Mouse (Mus musculus) adrenal gland, postnatal 25 days (tissue): ENCODE measurements around the gene Kcnq2. TPM values are rescaled to one million over a fixed set of nuclear protein-coding genes. Genes with fewer than 3 reads are reported as not detected.

Experiments used
- DNase-seq: peaks from one replicate; pipeline ENCODE4 v3.0.0; 2021; ENCODE audit warnings: mixed read lengths
- total RNA-seq: library from RNA; stranded (reverse); gene quantifications from 2 replicates; pipeline ENCODE4 v1.2.3, GENCODE M21; 2021

Gene Kcnq2
- total RNA-seq, 1 experiment from 2014 or later = 6.3 TPM

DNA sequence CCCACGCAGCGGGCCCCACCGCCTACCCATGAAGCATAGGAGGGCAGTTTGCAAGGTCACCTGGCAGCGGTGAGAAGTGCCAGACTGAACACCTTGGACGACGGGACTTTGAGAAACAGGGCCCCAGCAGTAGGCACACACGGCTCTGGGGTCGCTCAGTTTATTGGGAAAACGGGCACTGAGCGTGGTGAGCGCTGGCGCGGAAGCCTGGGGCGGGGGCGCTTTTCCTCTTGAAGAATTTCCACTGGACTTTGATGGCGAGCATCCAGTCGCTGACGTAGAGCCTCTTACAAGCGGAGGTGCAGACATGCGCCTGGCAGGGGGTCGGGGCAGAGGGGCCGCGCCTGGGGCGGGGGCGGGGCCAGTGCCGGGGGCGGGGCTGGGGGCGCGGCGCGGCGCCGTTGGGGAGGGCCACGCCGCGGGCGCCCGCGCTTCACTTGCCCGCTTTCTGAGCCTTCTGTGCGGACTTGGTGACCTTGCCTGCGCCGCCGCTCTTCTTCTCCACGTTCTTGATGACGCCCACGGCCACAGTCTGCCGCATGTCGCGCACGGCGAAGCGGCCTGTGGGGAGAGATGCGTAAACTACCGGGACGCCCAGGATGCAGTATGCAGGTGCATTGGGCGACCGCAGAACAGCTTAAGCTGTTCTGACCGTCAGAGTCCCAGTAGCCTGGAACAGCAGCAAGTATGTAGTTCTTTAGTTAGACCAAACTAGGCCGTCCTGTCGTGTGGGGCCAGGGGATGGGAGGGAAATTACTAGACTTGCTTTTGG is 12.6 kb upstream of the Kcnq2 start:
- peak; percentile 32 for DNase-seq

DNA sequence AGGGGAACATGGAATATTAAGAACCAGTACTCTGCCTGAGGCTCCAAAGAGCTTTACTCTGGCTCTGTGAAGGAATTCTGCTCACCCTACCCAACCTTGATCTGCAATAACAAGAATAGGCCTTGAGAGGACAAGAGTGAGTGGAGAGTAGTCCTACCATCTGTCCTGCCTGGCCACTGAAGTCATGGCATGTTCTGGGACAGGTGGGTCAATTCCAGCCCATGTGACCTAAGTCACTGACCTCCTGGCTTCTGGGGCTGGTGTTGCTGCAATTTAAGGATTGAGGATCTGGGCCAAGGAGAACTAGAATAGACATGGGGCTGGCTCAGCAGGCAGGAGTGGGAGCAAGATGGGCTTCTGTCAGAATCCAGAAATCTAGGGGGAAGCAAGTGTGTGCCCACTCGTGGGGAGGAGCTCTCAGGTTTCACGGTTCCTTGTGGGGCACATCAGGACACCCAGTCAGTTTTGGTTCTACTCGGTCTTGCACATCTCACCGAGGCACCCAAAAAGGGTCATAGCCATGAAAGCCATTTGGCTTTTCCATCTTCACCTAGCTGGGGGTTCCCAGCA is 12.0 kb upstream of the Kcnq2 start:
- DNase-seq = no peak

DNA sequence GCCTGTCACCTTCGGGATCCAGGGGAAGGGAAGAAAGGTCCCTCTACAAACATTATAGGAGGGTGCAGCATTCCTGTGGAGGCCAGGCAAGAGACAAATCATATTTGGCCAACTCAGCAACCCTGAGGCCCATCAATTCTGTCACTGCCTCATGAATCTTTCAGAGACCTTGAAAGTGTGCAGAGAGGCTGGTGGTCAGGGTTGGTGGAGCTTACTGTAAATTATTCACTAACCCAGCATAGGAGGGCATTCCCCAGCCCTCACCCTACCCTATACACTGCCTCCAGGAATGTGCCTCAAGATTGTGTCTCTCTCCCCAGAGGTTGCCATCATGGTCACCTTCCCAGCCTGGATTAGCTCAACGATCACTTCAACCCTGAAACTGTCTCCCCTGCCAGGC is 9.6 kb upstream of the Kcnq2 start:
- no peak for DNase-seq

DNA sequence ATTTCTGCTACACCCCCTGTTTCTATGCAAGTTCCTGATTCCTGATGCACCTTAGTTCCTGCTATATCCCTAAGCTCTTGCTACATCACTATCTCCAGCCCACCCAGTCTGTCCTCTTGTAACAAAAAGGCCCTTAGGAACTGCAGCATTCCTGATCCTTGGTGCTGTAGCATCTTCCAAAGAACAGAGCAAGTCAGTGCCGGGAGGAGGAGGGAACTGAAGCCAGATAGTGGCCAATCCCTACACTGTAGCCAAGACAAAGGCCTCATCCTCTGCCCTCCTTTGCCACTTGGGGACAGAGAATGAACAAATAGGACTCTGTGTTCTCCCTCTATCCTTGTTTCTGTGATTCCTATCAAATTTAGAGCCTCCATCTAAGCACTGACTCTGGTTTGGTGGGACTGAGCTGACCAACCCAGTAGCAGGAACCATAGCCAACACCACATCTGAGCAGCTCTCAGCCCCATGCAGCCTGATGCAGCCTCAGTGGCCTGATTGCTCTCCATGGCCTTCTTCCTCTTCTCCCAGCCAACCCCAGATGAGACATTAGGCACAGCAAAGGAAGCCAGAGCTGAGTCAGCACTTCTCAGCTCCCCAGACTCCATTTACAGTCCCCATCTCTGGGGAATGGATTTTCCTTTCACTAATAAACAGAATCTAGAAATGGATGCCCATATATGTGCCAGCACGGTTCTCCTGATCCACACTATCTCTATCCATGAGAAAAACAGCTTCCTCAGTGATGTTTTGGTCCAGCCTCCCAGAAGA is 8.6 kb upstream of the Kcnq2 start:
- DNase-seq = no peak

DNA sequence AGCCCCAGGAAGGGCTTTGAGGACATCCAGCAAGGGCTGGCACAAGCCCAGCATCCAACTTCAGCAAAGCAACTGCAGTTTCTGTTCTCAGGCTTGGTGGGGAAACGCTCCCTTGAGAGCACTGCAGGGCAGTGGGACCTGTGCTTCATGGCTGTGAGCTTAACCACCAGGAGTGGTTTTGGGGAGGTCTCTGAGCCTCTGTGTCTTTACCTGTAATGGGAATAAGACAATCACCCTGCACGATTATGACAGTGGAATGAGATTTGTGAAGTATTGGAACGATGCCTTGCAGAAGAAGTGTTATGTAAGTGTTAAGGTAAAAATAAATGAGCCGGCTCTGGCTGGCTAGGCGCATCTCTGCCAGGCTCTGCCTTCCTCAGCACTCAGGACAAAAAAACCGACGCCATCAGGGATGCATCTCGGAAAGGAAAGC is 7.6 kb upstream of the Kcnq2 start:
- DNase-seq = no peak

DNA sequence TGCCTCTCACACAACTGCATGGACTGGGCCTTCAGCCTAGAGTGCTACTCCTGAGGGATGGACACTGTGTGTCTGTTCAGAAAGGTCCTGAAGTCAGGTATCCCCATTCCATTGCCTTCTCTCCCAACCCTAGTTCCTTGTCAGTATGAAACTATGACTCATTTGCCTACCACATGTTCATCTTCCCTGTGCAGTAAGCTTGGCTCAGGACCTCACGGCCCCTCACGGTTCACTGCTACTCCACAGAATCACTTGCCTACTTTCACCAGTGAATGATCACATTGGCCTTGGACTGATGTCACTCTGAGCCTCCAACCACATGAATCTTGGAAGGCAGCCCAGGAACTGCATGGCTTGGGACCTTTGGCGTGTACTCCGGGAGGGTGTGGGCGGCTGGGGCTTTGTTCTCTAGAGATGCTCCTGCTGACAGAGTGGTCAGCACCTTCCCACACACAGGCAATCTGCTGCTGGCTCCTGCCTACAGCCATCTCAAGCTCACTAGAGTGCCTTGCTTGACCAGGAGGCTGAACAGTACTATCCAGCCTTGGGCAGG is 4.6 kb upstream of the Kcnq2 start:
- no peak for DNase-seq

DNA sequence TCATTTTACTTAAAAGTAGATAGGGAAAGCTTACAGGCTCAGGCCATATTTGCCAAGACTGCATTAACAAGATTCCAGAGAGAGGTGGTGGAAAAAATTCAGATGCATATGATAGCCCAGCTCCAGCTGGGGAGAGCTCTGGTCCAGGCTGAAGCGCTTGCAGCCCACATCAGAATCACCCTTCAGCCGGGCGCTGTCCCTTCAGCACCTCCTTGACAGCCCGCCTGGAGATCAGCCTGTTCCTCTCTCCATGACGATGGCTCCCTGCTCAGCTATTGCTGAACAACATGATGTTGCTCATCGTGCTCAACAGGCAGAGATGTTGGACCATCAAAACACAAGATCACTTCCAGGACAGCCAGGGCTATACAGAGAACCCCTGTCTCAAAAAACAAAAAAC is 1.8 kb upstream of the Kcnq2 start:
- DNase-seq = peak; percentile 64

DNA sequence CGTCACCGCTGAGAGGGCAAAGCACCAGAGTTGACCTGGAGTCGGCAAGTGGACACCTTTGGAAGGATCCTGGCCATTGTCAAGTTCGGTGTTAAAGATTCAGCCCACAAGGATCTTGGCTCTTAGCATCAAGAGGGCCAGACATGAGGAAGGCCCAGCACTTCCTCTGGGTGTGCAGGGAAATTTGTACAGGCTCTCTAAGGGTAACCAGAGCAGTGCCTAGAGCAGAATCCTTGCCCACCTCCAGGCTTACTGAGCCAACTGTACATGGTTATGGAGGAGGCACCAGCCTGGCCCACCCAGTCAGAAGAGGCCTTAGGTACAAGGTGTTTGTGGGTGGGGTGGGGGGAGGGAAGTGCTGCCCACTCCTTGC is 332 bp upstream of the Kcnq2 start:
- no peak for DNase-seq

DNA sequence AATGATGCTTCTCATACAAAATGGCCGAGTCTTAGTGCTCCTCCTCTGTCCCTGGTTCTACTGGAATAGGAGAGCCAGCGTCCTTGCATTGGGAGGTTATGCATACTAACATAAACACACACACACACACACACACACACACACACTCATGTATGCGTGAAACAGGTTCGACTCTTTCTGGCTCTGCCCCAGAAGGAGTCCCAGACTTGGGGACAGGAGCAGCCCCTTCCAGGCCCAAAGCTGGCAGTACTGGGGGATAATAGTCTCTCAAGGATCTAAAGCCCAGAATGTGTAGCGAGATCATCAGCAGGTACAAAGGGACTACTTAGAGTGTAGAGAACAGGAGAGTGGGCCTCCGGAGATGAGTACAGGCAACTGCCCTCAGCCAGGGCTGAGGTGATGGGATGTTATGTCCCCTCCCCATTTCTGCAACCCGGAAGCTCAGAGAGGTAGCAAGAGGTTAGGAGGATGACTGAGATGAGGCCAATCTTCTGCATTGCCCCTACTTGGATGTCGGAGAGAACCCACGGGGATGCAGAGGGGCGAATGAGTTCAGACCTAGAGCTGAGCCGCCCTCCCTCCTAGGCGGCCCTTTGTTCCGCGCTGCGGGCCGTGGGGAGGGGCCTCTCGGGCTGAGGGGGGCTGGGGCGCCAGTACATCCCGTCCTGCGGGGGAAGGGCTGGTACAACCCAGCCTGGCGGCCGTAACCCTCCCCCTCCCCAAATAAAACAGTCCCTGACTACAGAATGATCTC is 1.1 kb downstream of the Kcnq2 start:
- DNase-seq = no peak

DNA sequence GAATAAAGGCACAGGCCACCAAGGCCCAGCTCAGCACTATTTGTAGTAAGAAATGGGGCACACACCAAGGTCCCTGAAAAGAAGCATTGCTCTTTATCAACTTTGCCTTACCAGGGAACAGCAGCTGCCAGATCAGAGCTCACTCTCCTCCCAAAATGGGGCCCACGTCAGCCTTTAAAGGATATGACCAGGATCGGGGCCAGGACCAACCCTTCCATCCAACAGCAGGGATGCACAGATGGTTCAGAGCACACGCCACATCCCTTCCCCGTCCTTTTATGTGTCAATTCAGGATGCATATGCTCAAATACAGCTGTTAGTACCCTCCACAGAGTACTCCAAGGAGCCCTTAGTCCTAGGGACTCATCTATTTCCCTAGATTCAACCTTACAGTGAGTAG is 4.9 kb downstream of the Kcnq2 start:
- no peak for DNase-seq

DNA sequence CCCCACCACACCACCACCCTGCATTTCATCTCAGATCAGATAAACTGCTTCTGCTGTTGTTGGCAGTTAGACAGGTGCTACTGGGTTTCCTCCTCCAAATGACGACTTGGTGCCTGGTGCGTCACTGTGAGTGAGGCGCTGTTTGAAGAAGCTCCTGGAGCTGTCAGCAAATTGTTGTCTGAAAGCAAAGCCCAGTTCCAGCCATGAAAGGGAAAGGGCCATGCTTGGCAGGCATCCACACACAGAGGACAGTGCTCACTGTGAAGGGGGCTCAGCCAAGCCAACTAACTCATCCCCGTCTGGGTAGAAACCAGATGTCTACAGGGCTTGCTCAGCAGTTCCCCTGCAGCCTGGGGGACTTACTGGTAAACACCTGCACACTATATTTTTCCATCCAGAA is 6.1 kb downstream of the Kcnq2 start:
- no peak for DNase-seq

DNA sequence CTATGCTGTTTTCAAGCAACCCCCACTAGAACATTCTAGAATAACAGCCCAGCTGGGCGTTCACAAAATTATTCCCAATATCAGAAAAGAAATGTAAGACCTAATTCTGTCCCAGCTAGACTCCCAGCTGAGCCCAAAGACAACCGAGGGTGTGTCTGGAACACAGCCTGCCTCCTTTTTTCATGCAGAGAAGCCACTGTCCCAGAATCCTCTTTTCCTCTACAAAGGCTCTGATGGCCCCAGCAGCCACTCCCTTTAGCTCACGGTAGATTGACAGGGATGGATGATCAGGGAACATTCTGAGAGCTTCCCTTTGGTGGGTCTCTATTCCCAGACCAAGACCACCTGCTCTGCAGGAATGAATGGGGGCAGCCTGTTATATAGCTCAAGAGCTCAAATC is 7.3 kb downstream of the Kcnq2 start:
- no peak for DNase-seq

DNA sequence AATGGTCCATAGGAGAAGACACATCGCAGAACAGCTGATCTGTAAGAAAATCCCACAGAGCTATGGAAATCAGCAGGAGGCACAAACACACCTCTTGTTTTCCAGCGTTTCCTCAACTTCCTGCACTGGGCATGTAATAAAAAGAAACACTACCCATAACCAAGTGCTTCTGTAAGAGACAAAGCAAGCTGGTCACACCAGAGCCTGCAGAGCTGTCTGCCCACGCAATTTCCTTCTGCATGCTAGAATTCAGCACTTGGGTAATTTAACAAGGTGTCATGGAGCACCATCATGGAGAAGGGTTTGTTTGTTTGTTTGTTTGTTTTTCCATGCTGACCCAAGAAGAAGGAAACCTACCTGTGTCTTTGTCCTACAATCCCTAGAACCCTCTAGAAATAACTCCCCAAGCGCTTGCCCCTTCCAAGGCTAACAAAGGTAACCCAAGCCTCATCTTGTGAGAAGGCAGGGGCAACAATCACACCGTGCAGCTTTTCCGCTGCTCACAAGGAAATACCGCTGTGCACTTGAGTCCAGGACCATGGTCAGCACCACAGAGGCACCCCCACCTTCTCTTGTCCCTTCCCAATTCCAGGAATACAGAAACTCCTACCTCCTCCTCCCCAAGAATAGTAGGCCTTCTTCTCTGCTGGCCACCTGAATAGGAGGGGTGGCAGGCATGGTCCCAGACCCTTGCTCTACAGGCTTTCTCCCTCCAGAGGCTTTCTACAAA is 9.2 kb downstream of the Kcnq2 start:
- DNase-seq = no peak

DNA sequence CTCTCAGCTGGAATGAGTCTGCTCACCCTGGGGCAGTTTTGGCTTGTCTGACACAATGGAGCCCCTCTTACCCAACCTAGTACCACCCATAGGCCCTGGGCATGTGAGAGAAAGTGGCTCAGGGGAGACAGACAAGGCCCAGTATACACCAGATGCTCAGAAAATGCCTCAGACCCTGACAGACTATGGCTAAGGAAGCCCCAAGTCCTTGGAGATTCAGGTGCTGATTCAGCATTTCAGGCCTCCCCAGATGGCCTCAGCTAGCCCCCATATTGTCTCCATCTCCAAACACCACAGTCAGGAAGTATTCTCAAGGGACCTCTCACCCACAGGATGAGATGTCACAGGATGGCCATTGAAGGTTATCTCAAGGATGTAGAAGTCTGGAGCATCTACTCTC is 12.5 kb downstream of the Kcnq2 start:
- no peak for DNase-seq

DNA sequence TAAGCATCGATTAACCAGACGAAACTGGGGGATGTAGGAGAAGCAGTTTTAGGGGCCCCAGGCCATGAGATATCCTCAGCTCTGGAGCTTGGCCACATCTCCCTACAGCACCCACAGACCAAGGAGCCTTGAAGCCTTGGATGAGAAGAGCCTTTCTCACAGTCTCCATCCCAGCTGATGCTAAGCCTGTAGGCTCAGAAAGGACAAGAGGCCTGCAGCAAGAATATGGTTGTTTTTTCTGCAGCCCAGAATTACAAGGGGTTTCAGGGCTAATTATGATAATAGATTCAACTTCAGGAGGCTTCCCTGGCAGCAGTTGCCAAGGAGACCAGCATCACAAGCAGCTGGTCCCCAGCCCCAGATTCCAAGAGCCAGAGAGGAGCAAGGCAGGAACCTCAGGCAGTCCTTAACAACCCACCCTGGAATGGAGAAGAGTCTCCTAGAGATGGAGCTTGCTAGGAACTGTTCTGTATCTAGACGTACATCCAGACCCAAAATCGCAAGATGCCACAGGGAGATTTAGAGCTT is 14.1 kb downstream of the Kcnq2 start:
- no peak for DNase-seq

DNA sequence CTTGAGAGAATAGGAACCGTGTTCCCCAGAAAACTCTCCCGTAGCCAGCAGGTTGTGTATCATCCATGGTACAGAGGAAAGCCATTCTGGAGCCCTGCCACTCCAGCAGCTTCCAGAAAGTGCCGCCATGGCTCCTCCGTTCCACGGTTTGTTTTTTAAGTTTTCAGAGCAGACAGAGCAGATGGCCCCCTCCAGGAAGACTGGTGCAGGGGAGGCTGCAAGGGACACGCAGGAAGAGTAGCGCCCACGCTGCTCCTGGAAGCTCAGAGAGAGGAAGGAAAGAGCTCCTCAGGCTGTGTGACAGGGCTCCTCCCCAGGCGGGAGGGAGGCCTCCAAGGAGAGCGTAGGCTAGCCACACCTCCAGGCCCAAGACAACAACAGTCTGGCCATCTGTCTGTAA is 15.1 kb downstream of the Kcnq2 start:
- DNase-seq = no peak

DNA sequence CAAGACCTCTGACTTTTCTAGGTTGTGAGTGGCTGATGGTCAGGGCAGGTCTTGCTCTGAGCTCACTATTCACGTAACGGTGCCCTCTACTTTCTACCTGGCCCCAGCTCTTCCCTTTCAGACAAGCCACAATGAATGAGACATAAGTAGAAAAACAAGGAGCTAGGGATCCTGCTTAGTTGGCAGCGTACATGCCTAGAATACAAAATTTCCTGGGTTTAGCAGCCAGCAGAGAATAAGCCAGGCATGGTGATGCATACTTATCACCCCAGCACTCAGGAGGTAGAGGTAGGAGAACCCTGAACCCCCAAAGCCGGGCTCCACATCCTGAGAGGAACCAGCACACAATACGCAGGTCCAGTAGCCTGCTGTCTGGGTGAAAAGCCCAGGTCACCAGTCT is 18.7 kb downstream of the Kcnq2 start:
- DNase-seq = no peak

DNA sequence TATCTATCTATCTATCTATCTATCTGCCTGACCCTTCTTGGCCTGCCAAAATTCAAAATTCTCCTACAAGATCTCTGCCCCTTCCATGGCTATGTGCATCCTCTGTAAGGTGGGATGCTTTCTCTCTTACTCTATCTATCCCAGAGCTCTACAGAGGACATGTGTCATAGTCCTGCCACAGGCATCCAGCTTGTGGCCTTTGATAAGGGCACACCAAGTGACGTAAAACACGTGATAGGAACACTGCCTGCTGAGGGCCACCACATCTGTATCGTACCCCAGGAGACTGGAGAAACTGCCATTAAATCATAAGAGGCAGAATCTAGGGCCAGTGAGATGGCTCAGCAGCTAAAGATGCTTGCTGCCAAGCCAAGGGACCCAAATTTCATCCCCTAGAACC is 19.7 kb downstream of the Kcnq2 start:
- DNase-seq = no peak

DNA sequence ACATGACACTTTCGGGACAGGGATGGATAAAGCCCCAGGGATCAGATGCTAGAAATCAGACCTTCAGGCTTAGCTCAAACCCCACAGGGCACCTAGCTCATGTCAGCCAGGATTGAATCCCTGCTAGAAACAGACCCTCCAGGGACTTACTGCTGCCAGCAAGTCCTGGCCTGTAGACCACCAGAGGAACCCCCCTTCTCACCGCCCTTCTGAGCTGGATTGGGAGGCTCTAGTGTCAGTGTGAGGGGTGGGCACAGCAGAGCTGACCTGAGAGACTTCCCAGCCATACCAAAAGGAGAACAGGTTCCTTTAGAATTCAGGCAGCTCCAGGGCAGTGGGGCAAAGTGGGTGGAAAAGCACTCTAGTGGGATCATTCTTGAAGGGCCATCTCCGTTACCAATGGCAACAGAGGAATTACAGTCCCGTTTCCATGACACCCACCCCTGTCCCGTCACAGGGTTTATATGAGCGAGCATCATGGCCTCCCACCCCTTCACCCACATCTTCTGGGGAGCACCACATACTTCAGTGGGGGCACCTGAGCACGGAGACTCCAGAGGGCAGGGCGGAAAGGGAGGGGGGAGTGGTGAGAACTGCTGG is 21.2 kb downstream of the Kcnq2 start:
- DNase-seq = no peak

DNA sequence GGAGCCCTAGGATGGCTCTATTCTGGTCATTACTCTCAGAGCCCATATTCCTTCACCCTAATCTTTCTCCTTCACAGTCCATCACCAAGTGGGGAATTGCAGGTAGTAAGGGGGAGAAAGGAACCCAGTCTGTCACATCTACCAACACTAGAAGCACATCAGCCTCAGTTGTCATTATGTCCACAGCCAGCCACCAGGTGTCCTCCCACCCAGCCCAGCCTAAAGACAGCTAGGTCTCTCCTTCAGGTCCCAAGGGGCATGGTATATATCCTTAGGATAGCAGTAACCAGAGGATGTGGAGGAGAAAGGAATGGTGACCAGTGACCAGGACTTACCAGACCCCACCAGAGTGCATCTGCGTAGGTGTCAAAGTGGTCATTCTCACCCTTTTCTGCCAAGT is 23.4 kb downstream of the Kcnq2 start:
- no peak for DNase-seq

DNA sequence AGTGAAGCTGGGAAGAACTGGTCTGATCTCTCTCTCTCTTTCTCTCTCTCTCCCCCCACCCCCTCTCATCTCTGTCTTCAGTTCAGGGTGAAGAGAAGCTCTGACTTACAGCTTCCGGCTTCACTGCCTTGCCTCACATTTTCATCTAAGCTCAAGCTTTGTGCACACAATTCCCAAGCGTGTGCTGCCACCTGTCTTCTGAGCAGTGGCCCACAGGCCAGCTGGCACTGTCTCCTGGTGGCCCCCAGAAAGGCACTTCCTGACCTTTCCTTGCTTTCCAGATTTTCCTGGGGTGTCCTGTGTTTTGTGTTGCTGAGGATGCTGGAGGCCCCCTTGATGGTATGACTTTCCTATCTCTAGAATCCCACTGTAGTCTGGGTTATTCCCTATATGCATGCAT is 31.0 kb downstream of the Kcnq2 start:
- DNase-seq = no peak
